Mouse (Mus musculus) lung, postnatal 0 days (tissue): ENCODE results near the gene Gm4922. TPM values are rescaled to one million over a fixed set of nuclear protein-coding genes. Genes with fewer than 3 reads are reported as not detected.

Experiments used
- ATAC-seq: fragments of 200-750 bp; cut with Nextera tagmentation; 2 replicates; pipeline ENCODE4 v1.8.0; 2017; ENCODE audit warnings: moderate library complexity
- DNase-seq: peaks from one replicate; pipeline ENCODE4 v3.0.0-alpha.2; 2016; ENCODE audit warnings: low spot score
- H3K27ac ChIP-seq: fragments of 300-500 bp; sonication (generic); 2 replicates; pipeline ENCODE4 v1.5.1; 2014; ENCODE audit warnings: antibody characterized with exemption, mild to moderate bottlenecking, low read length, mixed read lengths
- H3K27me3 ChIP-seq: fragments of 300-500 bp; sonication (generic); replicated peaks from 2 replicates; pipeline ENCODE4 v1.6.1; 2014; ENCODE audit warnings: low read length, mixed read lengths; ENCODE audit not compliant: insufficient read depth
- H3K36me3 ChIP-seq: fragments of 300-500 bp; sonication (generic); 2 replicates; pipeline ENCODE4 v1.6.1; 2014; ENCODE audit warnings: low read length, mixed read lengths; ENCODE audit not compliant: insufficient read depth
- H3K4me1 ChIP-seq: fragments of 300-500 bp; sonication (generic); 2 replicates; pipeline ENCODE4 v1.6.1; 2014; ENCODE audit warnings: antibody characterized with exemption, low read depth, low read length, mixed read lengths; ENCODE audit not compliant: insufficient read depth
- H3K4me2 ChIP-seq: fragments of 300-500 bp; sonication (generic); replicated peaks from 2 replicates; pipeline ENCODE4 v1.6.1; 2014; ENCODE audit warnings: low read depth, mild to moderate bottlenecking, low read length, moderate library complexity, mixed read lengths
- H3K4me3 ChIP-seq: fragments of 300-500 bp; sonication (generic); 2 replicates; pipeline ENCODE4 v1.5.1; 2014; ENCODE audit warnings: low read depth, low read length
- H3K9ac ChIP-seq: fragments of 300-500 bp; sonication (generic); replicated peaks from 2 replicates; pipeline ENCODE4 v1.6.1; 2014; ENCODE audit warnings: low read depth, mild to moderate bottlenecking
- H3K9me3 ChIP-seq: fragments of 300-500 bp; sonication (generic); 2 replicates; pipeline ENCODE4 v1.6.1; 2016; ENCODE audit warnings: low read length, mixed read lengths
- CTCF ChIP-seq: IDR thresholded peaks from 2 replicates; pipeline ENCODE4 v1.5.1; 2016; ENCODE audit warnings: antibody characterized with exemption, mild to moderate bottlenecking
- EP300 ChIP-seq: IDR thresholded peaks from 2 replicates; pipeline ENCODE4 v1.6.1; 2016; ENCODE audit warnings: antibody characterized with exemption, mild to moderate bottlenecking, control low read depth
- WGBS: fragments of 180-500 bp; shearing (Covaris S2); extraction: QIAGEN DNeasy Blood & Tissue Kit; methylation state at CpG from one replicate; pipeline ENCODE4 v1.1.7; 2014; 5-methylcytosine and 5-hydroxymethylcytosine counted together
- polyA plus RNA-seq: library from polyadenylated mRNA; unstranded; fragments of >200 nt; fragmentation: Nextera tagmentation; extraction: Ambion mirVana; gene quantifications from 2 replicates; pipeline ENCODE4 v1.2.1, GENCODE M21; 2015

The Gm4922 gene
- polyA plus RNA-seq, 1 experiment from 2014 or later, result 0.05 TPM

DNA sequence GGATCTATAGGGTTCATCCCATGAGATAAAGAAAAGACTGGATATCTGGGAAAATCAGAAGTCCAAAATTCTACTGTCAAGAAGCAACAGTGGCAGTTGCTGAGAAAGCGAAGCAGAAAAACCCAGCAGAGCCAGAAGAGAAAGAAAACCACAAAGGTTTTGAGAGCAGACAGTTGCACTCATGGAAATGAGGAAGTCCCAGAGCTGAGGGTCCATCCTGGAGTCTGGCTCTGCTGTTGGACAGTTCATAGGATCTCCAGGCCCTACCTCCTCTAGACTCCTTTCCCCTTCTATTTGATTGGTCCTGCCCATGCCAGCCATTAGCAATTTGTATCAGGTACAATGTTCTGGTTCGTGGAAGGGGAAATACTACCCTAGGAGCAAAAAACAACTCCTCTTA, 39.5 kb upstream of the Gm4922 start:
- ATAC-seq (no peak), DNase-seq (no peak)
- H3K9ac ChIP-seq, result no peak overlapping the region
- H3K27ac ChIP-seq, result no peak overlapping the region
- no peak for TF ChIP-seq EP300
- TF ChIP-seq CTCF, result no peak
- no peak overlapping the region for H3K4me2 ChIP-seq
- no peak overlapping the region for H3K4me3 ChIP-seq
- 70% methylated on average over 2 of the region's 2 CpGs for WGBS
- no peaks in the 10 kb centered on the region for H3K27me3 ChIP-seq
- no peaks in the 10 kb centered on the region for H3K9me3 ChIP-seq
- no peaks in the 10 kb centered on the region for H3K36me3 ChIP-seq
- no peaks in the 10 kb centered on the region for H3K4me1 ChIP-seq

DNA sequence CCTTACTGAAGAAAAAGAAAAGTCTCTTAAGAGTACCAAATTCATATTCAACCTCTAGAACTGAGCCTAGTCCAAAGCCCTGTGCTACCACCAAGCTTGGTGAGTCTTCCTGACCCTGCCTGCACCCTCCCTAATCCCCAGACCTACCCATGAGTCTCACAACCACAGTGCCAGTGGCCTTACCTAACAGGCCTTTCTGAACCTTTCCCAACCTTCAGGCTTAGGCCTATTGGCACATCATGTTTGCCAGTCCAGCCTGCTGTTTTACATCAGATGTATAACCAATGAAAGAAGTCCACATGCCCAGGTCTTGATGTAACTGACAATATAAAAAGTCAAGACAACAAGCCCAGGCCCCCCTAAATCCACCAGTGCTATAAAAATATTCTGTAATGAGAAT, 38.5 kb upstream of the Gm4922 start:
- H3K9ac ChIP-seq, result no peak overlapping the region
- H3K4me3 ChIP-seq, result no peak overlapping the region
- H3K4me2 ChIP-seq, result no peak overlapping the region
- H3K36me3 ChIP-seq, result no peaks in the 10 kb centered on the region
- DNase-seq, result no peak
- no peaks in the 10 kb centered on the region for H3K4me1 ChIP-seq
- no peaks in the 10 kb centered on the region for H3K9me3 ChIP-seq
- H3K27ac ChIP-seq, result no peak overlapping the region
- ATAC-seq, result no peak
- TF ChIP-seq CTCF (no peak), EP300 (no peak)
- H3K27me3 ChIP-seq, result no peaks in the 10 kb centered on the region

DNA sequence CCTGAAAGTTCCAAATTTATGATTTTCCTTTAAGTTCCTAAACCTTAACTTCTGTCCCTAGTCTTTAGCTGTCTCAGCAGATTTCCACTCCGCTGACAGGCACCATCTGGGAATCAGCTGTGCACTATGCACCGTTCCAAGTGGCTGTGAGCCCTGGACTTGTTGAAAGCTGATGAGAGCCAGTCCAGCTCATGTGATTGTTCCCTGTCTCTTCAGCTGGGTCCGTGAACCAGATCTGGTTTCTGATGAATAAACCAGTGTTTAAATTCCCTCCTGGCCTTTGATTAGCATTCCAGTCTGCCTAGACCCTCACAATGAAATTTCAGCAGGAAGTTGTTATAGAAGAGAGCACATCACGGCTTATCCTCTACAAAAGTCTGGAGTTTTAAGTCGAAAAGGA, 30.0 kb upstream of the Gm4922 start:
- no peaks in the 10 kb centered on the region for H3K4me1 ChIP-seq
- ATAC-seq (peak; percentile 78), DNase-seq (peak; percentile 73)
- no peak overlapping the region for H3K4me2 ChIP-seq
- no peak overlapping the region for H3K27ac ChIP-seq
- H3K9me3 ChIP-seq, result no peaks in the 10 kb centered on the region
- H3K27me3 ChIP-seq, result no peaks in the 10 kb centered on the region
- 33% methylated on average over 5 of the region's 5 CpGs for WGBS
- no peak overlapping the region for H3K4me3 ChIP-seq
- H3K36me3 ChIP-seq, result no peaks in the 10 kb centered on the region
- no peak for TF ChIP-seq CTCF
- TF ChIP-seq EP300, result no peak
- H3K9ac ChIP-seq, result no peak overlapping the region

DNA sequence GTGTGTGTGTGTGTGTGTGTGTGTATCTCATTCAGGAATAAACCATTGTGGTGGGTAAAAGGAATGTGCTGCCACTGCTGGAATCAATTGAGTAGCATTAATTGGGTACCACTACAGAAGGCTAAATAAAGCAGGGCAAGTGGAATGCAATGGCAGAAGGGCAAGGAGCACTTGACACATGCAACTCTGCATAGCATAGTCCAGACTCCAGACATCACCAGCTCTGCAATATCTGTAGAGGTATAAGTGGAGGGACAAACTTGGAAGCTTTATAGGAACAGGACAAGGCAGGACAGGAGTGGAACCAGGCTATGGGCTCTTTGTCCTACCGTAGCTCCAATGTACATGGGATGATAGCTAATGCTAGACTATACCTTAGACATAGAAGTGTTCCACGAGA, 25.2 kb upstream of the Gm4922 start:
- no peak overlapping the region for H3K9ac ChIP-seq
- H3K27ac ChIP-seq, result no peak overlapping the region
- no peak overlapping the region for H3K4me2 ChIP-seq
- DNase-seq, result no peak
- no peaks in the 10 kb centered on the region for H3K4me1 ChIP-seq
- 74% methylated on average over 2 of the region's 2 CpGs for WGBS
- H3K36me3 ChIP-seq, result no peaks in the 10 kb centered on the region
- H3K4me3 ChIP-seq, result no peak overlapping the region
- no peaks in the 10 kb centered on the region for H3K9me3 ChIP-seq
- TF ChIP-seq CTCF, result no peak
- no peak for TF ChIP-seq EP300
- ATAC-seq, result no peak
- no peaks in the 10 kb centered on the region for H3K27me3 ChIP-seq

DNA sequence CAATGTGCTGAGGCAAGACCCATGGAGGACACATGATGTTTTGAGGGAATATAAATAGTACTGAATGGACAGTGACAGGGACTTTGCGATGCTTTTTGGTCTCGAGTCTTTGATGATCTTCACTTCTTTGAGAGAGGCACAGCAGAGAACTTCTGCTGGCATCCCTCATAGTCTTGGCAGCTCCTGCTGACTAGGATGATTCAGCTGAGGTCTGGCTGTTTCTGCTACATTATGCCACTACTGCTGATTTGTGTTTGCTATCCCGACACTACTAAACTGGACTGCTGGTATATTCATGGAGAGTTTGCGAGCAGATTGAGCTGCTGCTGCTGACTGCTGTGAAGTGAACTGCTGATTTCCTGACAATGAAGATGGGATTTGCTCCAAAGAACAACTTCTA, 3.5 kb upstream of the Gm4922 start:
- Histone ChIP-seq H3K4me1 (no peaks in the 10 kb centered on the region), H3K4me3 (no peak overlapping the region), H3K36me3 (no peaks in the 10 kb centered on the region), H3K27ac (no peak overlapping the region), H3K27me3 (no peaks in the 10 kb centered on the region), H3K4me2 (no peak overlapping the region), H3K9me3 (no peaks in the 10 kb centered on the region), H3K9ac (no peak overlapping the region)
- 83% methylated on average over 4 of the region's 4 CpGs for WGBS
- no peak for ATAC-seq
- TF ChIP-seq CTCF (no peak), EP300 (no peak)
- no peak for DNase-seq

DNA sequence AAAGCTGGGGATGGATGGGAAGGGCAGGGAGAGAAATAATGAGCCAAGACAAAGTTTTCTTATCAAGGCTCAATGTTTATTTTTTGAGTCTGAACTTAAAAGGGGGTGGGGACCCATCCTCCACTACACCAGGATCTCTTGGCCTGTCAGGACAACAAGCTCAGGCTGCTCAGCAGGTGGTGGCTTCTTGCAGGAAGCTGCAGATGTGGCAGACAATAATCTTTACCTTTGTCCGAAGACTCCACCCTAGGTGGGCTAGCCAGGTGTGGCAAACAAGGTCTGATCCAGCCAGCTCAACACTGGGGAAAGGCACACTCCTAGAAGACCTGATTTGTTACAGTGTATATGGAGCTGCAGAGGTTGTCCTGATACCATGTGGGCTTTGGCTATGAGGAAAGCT, 2.0 kb upstream of the Gm4922 start:
- Histone ChIP-seq H3K9ac (no peak overlapping the region), H3K4me1 (no peaks in the 10 kb centered on the region), H3K4me2 (no peak overlapping the region), H3K9me3 (no peaks in the 10 kb centered on the region), H3K36me3 (no peaks in the 10 kb centered on the region), H3K27ac (no peak overlapping the region), H3K27me3 (no peaks in the 10 kb centered on the region), H3K4me3 (no peak overlapping the region)
- WGBS, result 54% methylated on average over 1 of the region's 1 CpGs
- ATAC-seq (no peak), DNase-seq (no peak)
- no peak for TF ChIP-seq CTCF
- no peak for TF ChIP-seq EP300

DNA sequence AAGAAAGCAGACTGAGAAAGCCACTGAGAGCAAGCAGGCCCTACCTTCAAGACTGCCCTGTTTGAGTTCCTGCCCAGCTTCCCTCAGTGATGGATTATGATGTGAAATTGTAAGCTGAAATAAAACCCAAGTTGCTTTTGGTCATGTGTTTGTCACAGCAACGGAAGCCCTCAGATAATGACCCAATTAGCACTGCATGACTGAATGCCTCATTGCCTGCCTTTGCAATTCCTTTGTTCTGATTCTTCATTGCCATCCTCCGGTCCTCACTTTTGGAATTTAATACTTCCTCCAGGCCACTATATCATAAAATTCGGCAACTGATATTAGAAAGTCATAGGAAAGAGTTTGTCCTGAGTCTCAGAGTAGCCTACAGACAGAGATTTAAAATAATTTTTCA, 9.0 kb downstream of the Gm4922 start:
- Histone ChIP-seq H3K4me3 (no peak overlapping the region), H3K27me3 (no peaks in the 10 kb centered on the region), H3K4me2 (no peak overlapping the region), H3K36me3 (no peaks in the 10 kb centered on the region), H3K27ac (no peak overlapping the region), H3K9ac (no peak overlapping the region), H3K9me3 (no peaks in the 10 kb centered on the region), H3K4me1 (no peaks in the 10 kb centered on the region)
- ATAC-seq (no peak), DNase-seq (no peak)
- no peak for TF ChIP-seq CTCF
- TF ChIP-seq EP300, result no peak
- WGBS, result 83% methylated on average over 3 of the region's 3 CpGs
